Mouse (Mus musculus) embryo, embryonic 11 days (tissue): ENCODE measurements around the gene Atp2c2.

ENCODE experiments used
- DNase-seq: peaks from one replicate; pipeline ENCODE4 v3.0.0-alpha.2; 2015

Gene Atp2c2

DNA sequence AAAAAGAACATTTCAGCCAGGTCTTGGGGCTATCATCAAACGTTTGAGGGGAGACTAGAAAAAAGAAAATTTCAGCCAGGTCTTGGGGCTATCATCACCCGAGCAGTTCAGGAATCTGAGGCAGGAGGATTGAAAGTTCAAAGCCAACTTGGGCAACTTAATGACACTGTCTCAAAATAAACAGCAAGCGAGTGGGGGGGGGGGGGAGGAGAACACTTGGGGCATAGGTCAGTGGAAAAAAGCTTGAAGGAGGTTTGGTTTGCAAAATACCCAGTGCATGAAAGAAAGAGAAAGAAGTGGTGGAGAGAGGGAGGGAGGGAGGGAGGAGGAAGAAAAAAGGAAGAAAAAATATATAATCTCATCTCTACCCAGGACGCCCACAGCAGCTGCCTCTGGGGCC, 87.5 kb downstream of the Atp2c2 start:
- no peak for DNase-seq

DNA sequence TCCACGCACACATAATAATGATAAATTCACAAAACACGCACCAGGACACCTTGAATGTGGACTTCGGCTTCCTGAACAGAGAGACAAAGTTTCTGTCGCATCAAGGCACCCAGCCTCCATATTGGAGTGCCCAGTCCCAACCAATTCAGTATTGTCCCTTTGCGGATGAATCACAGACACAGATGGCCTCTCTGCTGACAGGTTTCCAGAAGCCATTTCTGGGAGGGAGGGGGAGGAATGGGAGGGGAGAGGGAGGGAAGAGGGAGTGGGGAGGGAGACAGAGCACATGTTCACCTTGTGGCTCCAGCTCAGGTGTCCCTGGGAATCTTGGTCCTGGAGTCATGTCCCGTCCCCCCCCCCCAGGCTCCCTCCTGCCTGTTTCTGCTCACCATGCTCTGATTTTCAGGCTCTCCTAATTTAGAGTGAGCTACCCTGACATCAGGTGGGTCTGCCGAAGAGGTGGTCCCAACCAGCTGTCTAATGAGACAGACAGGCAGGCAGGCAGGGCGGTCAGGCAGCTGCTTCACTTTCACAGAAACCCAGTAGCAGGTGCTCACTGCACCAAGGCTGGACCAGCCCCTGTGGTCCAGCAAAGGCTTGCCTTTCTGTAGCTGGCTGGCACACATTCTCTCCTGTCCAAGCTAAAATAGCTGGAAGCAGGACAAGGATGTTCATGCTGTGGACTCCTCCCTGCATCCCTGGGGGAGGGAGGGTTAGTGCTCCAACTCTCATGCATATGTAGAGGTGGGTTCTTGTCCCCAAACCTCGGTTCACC, 89.0 kb downstream of the Atp2c2 start:
- no peak for DNase-seq

- no peak for DNase-seq
Measured at GRCm38 (mm10) chr8:119789581-119789980, 89.8 kb downstream of the Atp2c2 start.

DNA sequence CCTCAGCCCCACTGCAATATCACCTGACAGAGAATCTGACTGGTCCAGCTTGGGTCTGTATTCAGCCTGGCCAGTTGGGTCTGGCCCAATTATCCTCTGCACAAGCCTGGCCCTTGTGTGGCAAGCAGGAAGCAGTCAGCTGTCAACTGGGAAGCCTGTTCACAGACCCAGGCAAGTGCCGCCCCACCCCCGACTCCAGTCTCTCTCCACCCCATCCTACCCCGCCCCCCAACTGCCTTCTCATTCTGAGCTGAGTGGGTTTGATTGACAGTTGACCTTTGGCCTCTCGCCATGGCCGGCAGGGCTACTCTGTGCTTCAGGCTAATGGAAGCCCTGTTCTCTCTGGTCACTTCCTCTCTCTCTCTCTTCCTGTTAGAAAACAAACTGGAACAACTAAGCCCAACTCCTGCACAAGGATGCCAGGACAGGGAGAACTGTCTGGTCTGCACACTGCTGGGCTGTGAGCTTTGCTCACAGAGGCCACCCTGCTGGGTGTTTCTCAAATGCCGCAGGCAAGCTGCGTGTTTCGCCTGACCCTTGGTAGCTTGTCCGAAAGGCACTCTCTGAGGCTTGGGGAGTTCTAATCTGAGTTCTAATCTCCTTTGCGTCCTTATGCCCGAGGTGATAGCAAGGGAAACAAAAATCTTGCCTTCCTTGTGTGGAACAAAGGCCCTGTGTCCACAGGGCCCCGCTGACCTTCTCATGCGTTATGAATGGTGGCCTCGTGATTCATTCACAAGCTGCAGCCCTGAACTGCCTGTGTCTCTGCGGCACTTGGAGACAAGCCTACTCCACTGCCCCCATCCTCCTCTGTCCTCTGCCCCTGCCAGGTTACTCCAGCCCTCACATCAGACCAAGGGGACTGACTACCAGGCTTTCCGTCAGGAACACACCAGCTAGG, 92.2 kb downstream of the Atp2c2 start:
- peak; percentile 92 for DNase-seq

GRCm38 (mm10) chr8:119794689-119795088, 94.9 kb downstream of the Atp2c2 start:
- DNase-seq: peak; percentile 55

- no peak for DNase-seq
Measured at GRCm38 (mm10) chr8:119795651-119796050, 95.8 kb downstream of the Atp2c2 start.

GRCm38 (mm10) chr8:119798170-119798964, 98.6 kb downstream of the Atp2c2 start:
- DNase-seq: peak; percentile 81

- DNase-seq: no peak
Measured at GRCm38 (mm10) chr8:119798965-119799264, 99.1 kb downstream of the Atp2c2 start.

GRCm38 (mm10) chr8:119801168-119801567, 101.4 kb downstream of the Atp2c2 start:
- peak; percentile 53 for DNase-seq

- DNase-seq: no peak
Measured at GRCm38 (mm10) chr8:119802592-119802991, 102.8 kb downstream of the Atp2c2 start.

DNA sequence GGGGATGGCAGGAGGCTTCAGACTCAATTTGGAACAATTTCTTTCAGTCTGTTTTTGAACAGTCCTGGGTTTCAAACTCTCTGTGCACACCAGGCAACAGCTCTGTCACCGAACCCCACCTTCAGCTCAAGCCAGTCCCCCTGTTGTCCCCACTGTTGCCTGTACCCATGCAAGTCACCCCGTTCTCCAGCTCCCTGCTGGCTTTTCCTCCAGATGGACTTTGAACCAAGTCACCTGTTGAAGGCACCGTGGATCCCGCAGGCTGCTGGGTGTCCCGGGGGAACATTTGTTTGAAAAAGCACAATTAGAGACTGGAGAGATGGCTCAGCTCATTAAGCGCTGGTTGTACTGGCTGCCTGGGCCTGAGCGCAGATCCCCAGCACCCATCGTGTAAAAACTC, 105.5 kb downstream of the Atp2c2 start:
- DNase-seq: no peak

- DNase-seq: no peak
Measured at GRCm38 (mm10) chr8:119806422-119807263, 106.8 kb downstream of the Atp2c2 start.
